21 mouse cellular contexts compared by ENCODE assay signal in the genomic region with DNA sequence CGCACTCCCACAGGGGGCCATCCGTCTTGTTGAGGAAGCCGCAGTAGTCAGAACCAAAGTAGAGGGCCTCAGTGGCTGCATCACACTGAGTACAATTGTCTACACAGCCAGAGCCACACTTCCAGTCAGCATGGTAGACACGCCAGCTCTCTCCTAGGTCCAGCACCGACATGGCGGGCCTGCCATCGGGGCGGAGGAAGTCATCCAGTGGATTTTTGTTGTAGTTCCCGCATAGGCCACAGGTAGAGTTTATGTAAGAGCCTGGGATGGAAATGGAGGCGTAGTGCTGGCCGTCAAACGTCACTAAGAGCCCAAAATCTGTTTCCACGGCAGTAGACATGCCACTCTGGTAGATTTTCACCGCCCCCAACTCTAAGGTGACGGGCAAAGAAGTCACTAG. TPM values are rescaled to one million over a fixed set of nuclear protein-coding genes. Genes with fewer than 3 reads are reported as not detected.
DNase-seq lines count a peak whose midpoint lies in the region; ATAC-seq and TF ChIP-seq lines count a peak whose summit lies in the region.
"Had no signal": no experiment of that assay in that cellular context is flagged by ENCODE, and none has a peak within 500 bp of the region (broad histone marks: within the 10 kb centered on the region; RNA-seq: fewer than 3 reads in every experiment).

No protein-coding gene starts in this region.

- H3K4me1 ChIP-seq in ES-E14 (ENCODE audit: control insufficient read depth in 2 of 2, insufficient read depth in 2 of 2, low read length in 2 of 2, poor library complexity in 1 of 2): no peaks in the 10 kb centered on the region
- no peaks in the 10 kb centered on the region for H3K4me1 ChIP-seq in lung, postnatal 0 days (ENCODE audit: insufficient read depth, low read depth, low read length)
- H3K4me1 ChIP-seq: embryonic facial prominence, embryonic 10.5 days; embryonic facial prominence, embryonic 12.5 days had no signal

- H3K36me3 ChIP-seq in ES-E14 (ENCODE audit: control insufficient read depth, insufficient read depth, low read length, poor library complexity, severe bottlenecking): no peaks in the 10 kb centered on the region
- no peaks in the 10 kb centered on the region for H3K36me3 ChIP-seq in lung, postnatal 0 days (ENCODE audit: insufficient read depth, low read length)
- H3K36me3 ChIP-seq: embryonic facial prominence, embryonic 10.5 days; embryonic facial prominence, embryonic 12.5 days had no signal

- no peak overlapping the region for H3K9ac ChIP-seq in ES-E14 (ENCODE audit: insufficient read depth, low read depth, low read length, poor library complexity, severe bottlenecking)
- H3K9ac ChIP-seq in lung, postnatal 0 days (replicated peaks; ENCODE audit: low read depth): no peak overlapping the region
- H3K9ac ChIP-seq: embryonic facial prominence, embryonic 12.5 days had no signal

- no peaks in the 10 kb centered on the region for H3K9me3 ChIP-seq in ES-E14 (ENCODE audit: control insufficient read depth, insufficient read depth, low read depth, low read length)
- no peaks in the 10 kb centered on the region for H3K9me3 ChIP-seq in lung, postnatal 0 days (ENCODE audit: low read length)
- H3K9me3 ChIP-seq: embryonic facial prominence, embryonic 10.5 days; embryonic facial prominence, embryonic 12.5 days had no signal

- ATAC-seq in lung, postnatal 0 days: no peak
- ATAC-seq: activated CD4-positive, CD25-positive, alpha-beta regulatory T cell, adult 4 months; CD4-positive, CD25-positive, alpha-beta regulatory T cell, adult 4 months; forebrain, embryonic 14.5 days; forebrain, embryonic 16.5 days had no signal

- no peak for TF ChIP-seq CTCF in lung, postnatal 0 days (IDR thresholded peaks at IDR 0.05)

- H3K27me3 ChIP-seq in lung, postnatal 0 days (replicated peaks; ENCODE audit: insufficient read depth, low read length): no peaks in the 10 kb centered on the region
- H3K27me3 ChIP-seq: CH12.LX; embryonic facial prominence, embryonic 12.5 days had no signal

- intact Hi-C loops in heart, postnatal 10 days (cut with DNase I): no loop called here

- 89% methylated on average over 15 of the region's 15 CpGs for WGBS in lung, postnatal 0 days

- no peak overlapping the region for H3K27ac ChIP-seq in ES-E14 (ENCODE audit: insufficient read depth, low read depth, low read length, poor library complexity, severe bottlenecking)
- no peak overlapping the region for H3K27ac ChIP-seq in lung, postnatal 0 days (ENCODE audit: low read length)
- H3K27ac ChIP-seq: embryonic facial prominence, embryonic 10.5 days; embryonic facial prominence, embryonic 12.5 days had no signal

- in situ Hi-C loops in ES-E14 (cut with MboI; ENCODE audit: low sequenced_read_pairs in 2 of 2, unreplicated experiment in 2 of 2): no loop called here

- no peak overlapping the region for H3K4me2 ChIP-seq in lung, postnatal 0 days (replicated peaks; ENCODE audit: low read depth, low read length)
- H3K4me2 ChIP-seq: embryonic facial prominence, embryonic 12.5 days had no signal

- TF ChIP-seq EP300 in lung, postnatal 0 days (IDR thresholded peaks at IDR 0.05): no peak

- peak overlapping the region in 1 of 2 experiments; percentile 15; a peak in 1 of 4 replicates for H3K4me3 ChIP-seq in ES-E14 (ENCODE audit: insufficient read depth in 1 of 2, low read depth in 1 of 2, low read length in 2 of 2, poor library complexity in 1 of 2, severe bottlenecking in 1 of 2)
- no peak overlapping the region for H3K4me3 ChIP-seq in lung, postnatal 0 days (ENCODE audit: low read depth, low read length)
- H3K4me3 ChIP-seq: embryonic facial prominence, embryonic 10.5 days; embryonic facial prominence, embryonic 12.5 days had no signal

- DNase-seq in heart, adult 11 months: peak; percentile 57
- no peak for DNase-seq in heart, postnatal 10 days
- DNase-seq in ES-E14 (ENCODE audit: low read depth, low spot score) (peak; percentile 43), WW6 (ENCODE audit: low read depth, low spot score) (peak; percentile 48)
- DNase-seq in lung, postnatal 0 days (ENCODE audit: low spot score): no peak
- DNase-seq in retina, embryonic 14.5 days (ENCODE audit: low spot score): no peak
- no peak for DNase-seq in right cerebral cortex, postnatal 36 days (ENCODE audit: low spot score in 2 of 2)
- DNase-seq: adrenal gland, adult 8-10 months; B cell, adult 2 months; cerebellum, adult 11-12 months; cerebellum, adult 2 months; cerebellum, adult 9-10 months; cerebellum, postnatal 25 days had no signal

TF ChIP-seq in ES-E14, 5 proteins besides CTCF, POLR2A, EP300 and RAD21:
- TF ChIP-seq ZC3H11A (IDR thresholded peaks at IDR 0.05; ENCODE audit: borderline replicate concordance, low read depth, low read length): no peak
- TF ChIP-seq MAFK (IDR thresholded peaks at IDR 0.05; ENCODE audit: insufficient read depth, low read depth, low read length): no peak
- no peak for TF ChIP-seq ZNF384 (IDR thresholded peaks at IDR 0.05; ENCODE audit: low read depth, low read length)
- no peak for TF ChIP-seq HCFC1 (IDR thresholded peaks at IDR 0.05; ENCODE audit: borderline replicate concordance, insufficient read depth, low read length)
- no peak for TF ChIP-seq CHD2 (IDR thresholded peaks at IDR 0.05; ENCODE audit: low read depth, low read length)

RNA-seq across cellular contexts. Expression of gene Tecta, which starts 22.1 kb away (rescaled TPM):
- under 1 TPM; 0.19 to 0.22 TPM for total RNA-seq in heart, postnatal 10 days (2021)
- total RNA-seq in ES-E14 (2012; rRNA removed): 0.05 and 0.09 TPM in 2 replicates
- polyA plus RNA-seq in lung, postnatal 0 days (2015; fragmentation: Nextera tagmentation; extraction: Ambion mirVana): 0.02 and 0.06 TPM in 2 replicates
- total RNA-seq: MEL had no signal
- polyA plus RNA-seq: activated CD4-positive, CD25-positive, alpha-beta regulatory T cell, adult 4 months; CD4-positive, CD25-positive, alpha-beta regulatory T cell, adult 4 months had no signal

Comparison
In these comparisons a context has a peak if more than half of its experiments do, and no peak if none do; other contexts are left out.
1. DNase-seq: peak in heart, adult 11 months (single experiment), ES-E14 (single experiment) and WW6 (single experiment); none in heart, postnatal 10 days (0 of 2), lung, postnatal 0 days (single experiment), retina, embryonic 14.5 days (single experiment) and right cerebral cortex, postnatal 36 days (0 of 2).